Mouse (Mus musculus) lung, postnatal 14 days (tissue): ENCODE results near the gene Ltbp1.

Source experiments
- DNase-seq: peaks from one replicate; pipeline ENCODE4 v3.0.0; 2021

Ltbp1 gene

GRCm38 (mm10) chr17:75180301-75180700 is 174.9 kb downstream of the Ltbp1 start:
- no peak for DNase-seq

- peak; percentile 41 for DNase-seq
Observed at GRCm38 (mm10) chr17:75180956-75181588, 175.7 kb downstream of the Ltbp1 start.

GRCm38 (mm10) chr17:75182319-75183001 is 177.1 kb downstream of the Ltbp1 start:
- no peak for DNase-seq

GRCm38 (mm10) chr17:75186732-75187509 is 181.6 kb downstream of the Ltbp1 start:
- DNase-seq, result no peak

- no peak for DNase-seq
Observed at GRCm38 (mm10) chr17:75196952-75197351, 191.6 kb downstream of the Ltbp1 start.

- DNase-seq, result no peak
Observed at GRCm38 (mm10) chr17:75198767-75199166, 193.4 kb downstream of the Ltbp1 start.

GRCm38 (mm10) chr17:75199694-75200093 is 194.3 kb downstream of the Ltbp1 start:
- DNase-seq, result peak; percentile 20

- DNase-seq, result no peak
Observed at GRCm38 (mm10) chr17:75202314-75202713, 196.9 kb downstream of the Ltbp1 start.

GRCm38 (mm10) chr17:75204065-75204464 is 198.7 kb downstream of the Ltbp1 start:
- no peak for DNase-seq

GRCm38 (mm10) chr17:75206281-75206680 is 200.9 kb downstream of the Ltbp1 start:
- no peak for DNase-seq

GRCm38 (mm10) chr17:75208164-75208698 is 202.9 kb downstream of the Ltbp1 start:
- no peak for DNase-seq

- no peak for DNase-seq
Observed at GRCm38 (mm10) chr17:75210526-75210925, 205.2 kb downstream of the Ltbp1 start.

GRCm38 (mm10) chr17:75216362-75216761 is 211.0 kb downstream of the Ltbp1 start:
- DNase-seq, result no peak

- no peak for DNase-seq
Observed at GRCm38 (mm10) chr17:75218700-75219099, 213.3 kb downstream of the Ltbp1 start.

GRCm38 (mm10) chr17:75228321-75228720 is 223.0 kb downstream of the Ltbp1 start:
- DNase-seq, result no peak

- no peak for DNase-seq
Observed at GRCm38 (mm10) chr17:75233206-75233605, 227.8 kb downstream of the Ltbp1 start.

GRCm38 (mm10) chr17:75233923-75234322 is 228.6 kb downstream of the Ltbp1 start:
- no peak for DNase-seq

- no peak for DNase-seq
Observed at GRCm38 (mm10) chr17:75235781-75236180, 230.4 kb downstream of the Ltbp1 start.

- DNase-seq, result no peak
Observed at GRCm38 (mm10) chr17:75236543-75236942, 231.2 kb downstream of the Ltbp1 start.

GRCm38 (mm10) chr17:75237456-75237855 is 232.1 kb downstream of the Ltbp1 start:
- DNase-seq, result no peak

- no peak for DNase-seq
Observed at GRCm38 (mm10) chr17:75238655-75239054, 233.3 kb downstream of the Ltbp1 start.

- DNase-seq, result no peak
Observed at GRCm38 (mm10) chr17:75239545-75239944, 234.2 kb downstream of the Ltbp1 start.

- no peak for DNase-seq
Observed at GRCm38 (mm10) chr17:75242086-75242485, 236.7 kb downstream of the Ltbp1 start.

- peak; percentile 21 for DNase-seq
Observed at GRCm38 (mm10) chr17:75243221-75243620, 237.9 kb downstream of the Ltbp1 start.
